Mouse (Mus musculus) olfactory bulb, adult 2 months (tissue): ENCODE results near the gene Fbxo47.

ENCODE experiments used
- CTCF ChIP-seq: fragments of 200-500 bp; IDR thresholded peaks from 2 replicates; pipeline ENCODE4 v1.5.1; 2012; ENCODE audit warnings: low read depth, mild to moderate bottlenecking, low read length, moderate library complexity; ENCODE audit not compliant: insufficient read depth
- POLR2A ChIP-seq: fragments of 200-500 bp; IDR thresholded peaks from 2 replicates; pipeline ENCODE4 v1.6.1; 2012; ENCODE audit warnings: mild to moderate bottlenecking, low read depth, low read length, moderate library complexity; ENCODE audit not compliant: insufficient read depth

- TF ChIP-seq POLR2A (no peak), CTCF (no peak)
Observed at GRCm38 (mm10) chr11:97906905-97907304, 23.0 kb upstream of the Fbxo47 start.
